Mouse (Mus musculus): ENCODE measurements around the gene Ptprd.

DNA sequence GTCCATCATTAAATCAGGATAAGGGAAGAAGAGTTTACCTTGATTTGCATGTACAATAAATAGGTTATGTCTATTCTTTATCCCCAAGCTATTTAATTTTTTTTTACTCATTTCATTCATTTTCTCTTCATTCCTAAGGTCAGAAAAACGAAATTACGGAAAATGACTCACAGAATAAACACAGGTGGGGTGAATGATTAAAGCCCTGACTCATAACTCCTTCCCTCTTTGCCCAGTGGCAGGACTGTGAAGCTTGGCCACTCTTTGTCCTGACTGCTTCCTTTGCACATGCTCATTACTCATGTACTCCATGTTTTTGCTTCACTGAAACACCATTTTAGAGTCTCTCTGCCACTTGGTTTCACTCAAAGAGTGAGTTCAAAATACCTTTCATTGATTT, 24.1 kb upstream of the Ptprd start:
- no peak for TF ChIP-seq CTCF (IDR thresholded peaks at IDR 0.05; ENCODE audit: borderline replicate concordance, extremely low read depth, insufficient read depth, insufficient read length)
- no peak for TF ChIP-seq POLR2A (IDR thresholded peaks at IDR 0.05; ENCODE audit: borderline replicate concordance, extremely low read depth, insufficient read depth, insufficient read length, poor library complexity, severe bottlenecking)
